In the genomic region with DNA sequence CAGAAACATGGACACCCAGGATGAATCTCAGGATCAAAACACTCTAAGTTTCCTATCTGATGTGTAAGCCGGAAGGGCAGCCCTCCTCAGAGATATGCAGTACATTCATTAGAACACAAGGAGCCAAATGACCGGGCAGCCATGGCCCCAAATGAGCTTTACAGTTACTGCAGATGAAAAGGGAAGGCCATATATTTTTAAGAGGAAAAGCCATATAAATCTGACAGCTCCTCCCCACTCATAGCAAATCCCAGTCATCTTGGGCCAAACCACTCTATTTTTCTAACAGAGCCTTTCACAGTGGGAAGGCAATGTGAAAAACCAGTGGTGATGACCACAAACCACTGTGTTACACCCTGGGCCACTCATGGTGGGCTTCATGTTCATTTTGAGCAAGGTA, we compare ENCODE assay signal across 20 mouse cellular contexts. TPM values are rescaled to one million over a fixed set of nuclear protein-coding genes. Genes with fewer than 3 reads are reported as not detected.
A peak's percentile ranks its signal among the peaks of the same experiment; 100 is the strongest.
DNase-seq lines count a peak whose midpoint lies in the region; ATAC-seq lines count a peak whose summit lies in the region.
"Had no signal": no experiment of that assay in that cellular context is flagged by ENCODE, and none has a peak within 500 bp of the region (broad histone marks: within the 10 kb centered on the region; RNA-seq: fewer than 3 reads in every experiment).

No protein-coding gene starts in this region.

- DNase-seq in kidney, postnatal 25 days, result no peak
- DNase-seq in kidney, postnatal 4 days, result peak; percentile 26 to 49
- DNase-seq in kidney, adult 11 months, result no peak
- no peak for DNase-seq in lung, postnatal 36 days
- DNase-seq: adrenal gland, adult 2 months; adrenal gland, postnatal 14 days; forebrain, postnatal 0 days; gastrocnemius, postnatal 14 days; heart, adult 2 months; heart, postnatal 14 days had no signal

- H3K4me3 ChIP-seq in kidney, embryonic 16.5 days (ENCODE audit: low read length), result no peak overlapping the region
- no peak overlapping the region for H3K4me3 ChIP-seq in lung, embryonic 15.5 days
- H3K4me3 ChIP-seq: embryonic facial prominence, embryonic 12.5 days; embryonic facial prominence, embryonic 15.5 days; gastrocnemius, adult 2 months; heart, adult 2 months; heart, embryonic 10.5 days; heart, embryonic 13.5 days had no signal

- no peaks in the 10 kb centered on the region for H3K36me3 ChIP-seq in kidney, embryonic 16.5 days (ENCODE audit: insufficient read depth, low read length)
- H3K36me3 ChIP-seq in lung, embryonic 15.5 days, result no peaks in the 10 kb centered on the region
- H3K36me3 ChIP-seq: embryonic facial prominence, embryonic 12.5 days; embryonic facial prominence, embryonic 15.5 days; heart, embryonic 10.5 days; heart, embryonic 13.5 days had no signal

- no peaks in the 10 kb centered on the region for H3K27me3 ChIP-seq in kidney, embryonic 16.5 days (ENCODE audit: insufficient read depth, low read length)
- H3K27me3 ChIP-seq in lung, embryonic 15.5 days, result no peaks in the 10 kb centered on the region
- H3K27me3 ChIP-seq: embryonic facial prominence, embryonic 12.5 days; embryonic facial prominence, embryonic 15.5 days; heart, embryonic 13.5 days had no signal

- no peaks in the 10 kb centered on the region for H3K9me3 ChIP-seq in kidney, embryonic 16.5 days (ENCODE audit: low read length)
- no peaks in the 10 kb centered on the region for H3K9me3 ChIP-seq in lung, embryonic 15.5 days
- H3K9me3 ChIP-seq: embryonic facial prominence, embryonic 12.5 days; embryonic facial prominence, embryonic 15.5 days; heart, embryonic 10.5 days; heart, embryonic 13.5 days had no signal

- ATAC-seq in kidney, embryonic 16.5 days (ENCODE audit: low FRiP score, low TSS enrichment), result 0 out of 2 replicates have a peak, but pooled peaks have one; percentile 46
- ATAC-seq in lung, embryonic 15.5 days (ENCODE audit: borderline replicate concordance, extremely low read depth, low FRiP score, low TSS enrichment), result no peak
- ATAC-seq: CD4-positive, CD25-positive, alpha-beta regulatory T cell, adult 4 months; forebrain, embryonic 14.5 days; forebrain, postnatal 0 days had no signal

- no peak overlapping the region for H3K4me2 ChIP-seq in kidney, embryonic 16.5 days (replicated peaks; ENCODE audit: low read depth, low read length)
- H3K4me2 ChIP-seq in lung, embryonic 15.5 days, result no peak overlapping the region
- H3K4me2 ChIP-seq: embryonic facial prominence, embryonic 12.5 days; embryonic facial prominence, embryonic 15.5 days; heart, embryonic 13.5 days; hindbrain, embryonic 14.5 days had no signal

- H3K4me1 ChIP-seq in kidney, embryonic 16.5 days (ENCODE audit: insufficient read depth, low read length), result no peaks in the 10 kb centered on the region
- H3K4me1 ChIP-seq in lung, embryonic 15.5 days, result peaks cover 7% of the 10 kb centered on the region; the same call in 1 of the 2 replicates
- H3K4me1 ChIP-seq: embryonic facial prominence, embryonic 12.5 days; embryonic facial prominence, embryonic 15.5 days had no signal

- peak overlapping the region; percentile 50; the same call in 1 of the 2 replicates for H3K27ac ChIP-seq in kidney, embryonic 16.5 days (ENCODE audit: low read length)
- peak overlapping the region; percentile 24; the same call in 1 of the 2 replicates for H3K27ac ChIP-seq in lung, embryonic 15.5 days
- H3K27ac ChIP-seq: embryonic facial prominence, embryonic 12.5 days; embryonic facial prominence, embryonic 15.5 days; gastrocnemius, adult 2 months; heart, adult 2 months; heart, embryonic 10.5 days; heart, embryonic 13.5 days; hindbrain, embryonic 14.5 days had no signal

- H3K9ac ChIP-seq in kidney, embryonic 16.5 days (replicated peaks; ENCODE audit: low read length), result no peak overlapping the region
- H3K9ac ChIP-seq in lung, embryonic 15.5 days, result no peak overlapping the region
- H3K9ac ChIP-seq: embryonic facial prominence, embryonic 12.5 days; embryonic facial prominence, embryonic 15.5 days; forebrain, postnatal 0 days; heart, embryonic 13.5 days; hindbrain, embryonic 14.5 days had no signal

- 42% methylated on average over 2 of the region's 2 CpGs for WGBS in kidney, embryonic 16.5 days
- WGBS in lung, embryonic 15.5 days, result 35% methylated on average over 2 of the region's 2 CpGs

RNA-seq across cellular contexts. Expression of a gene that starts 58.5 kb away (rescaled TPM):
- 16.8 and 16.9 TPM in 2 replicates for polyA plus RNA-seq in kidney, embryonic 16.5 days (2015; fragmentation: Nextera tagmentation; extraction: Ambion mirVana)
- polyA plus RNA-seq in lung, embryonic 15.5 days (2015; fragmentation: Nextera tagmentation; extraction: Ambion mirVana), result 16.3 and 17.7 TPM in 2 replicates

Comparison
In these comparisons a context has a peak if more than half of its experiments do, and no peak if none do; other contexts are left out.
1. DNase-seq: peak in kidney, postnatal 4 days (2 of 2); none in kidney, postnatal 25 days (0 of 2), kidney, adult 11 months (single experiment) and lung, postnatal 36 days (single experiment).